Mouse (Mus musculus) limb, embryonic 11.5 days (tissue): ENCODE results near the gene Ptprn2. TPM values are rescaled to one million over a fixed set of nuclear protein-coding genes. Genes with fewer than 3 reads are reported as not detected.

Experiments used
- ATAC-seq: fragments of 200-750 bp; cut with Nextera tagmentation; 2 replicates; pipeline ENCODE4 v1.8.0; 2017; ENCODE audit warnings: low read depth; ENCODE audit not compliant: insufficient number of reproducible peaks, low FRiP score, low TSS enrichment
- DNase-seq: peaks from one replicate; pipeline ENCODE4 v3.0.0-alpha.2; 2015; ENCODE audit warnings: low spot score
- H3K27ac ChIP-seq: fragments of 300-500 bp; sonication (generic); replicated peaks from 2 replicates; pipeline ENCODE4 v1.5.1; 2014; ENCODE audit warnings: low read depth, mild to moderate bottlenecking, low read length
- H3K27me3 ChIP-seq: fragments of 300-500 bp; sonication (generic); 2 replicates; pipeline ENCODE4 v1.6.1; 2014; ENCODE audit warnings: mild to moderate bottlenecking, low read length, mixed read lengths; ENCODE audit not compliant: control insufficient read depth, insufficient read depth
- H3K36me3 ChIP-seq: fragments of 300-500 bp; sonication (generic); 2 replicates; pipeline ENCODE4 v1.6.1; 2014; ENCODE audit warnings: mild to moderate bottlenecking, low read length, moderate library complexity, mixed read lengths; ENCODE audit not compliant: control insufficient read depth, insufficient read depth
- H3K4me1 ChIP-seq: fragments of 300-500 bp; sonication (generic); 2 replicates; pipeline ENCODE4 v1.6.1; 2014; ENCODE audit warnings: low read length, mixed read lengths; ENCODE audit not compliant: control insufficient read depth, insufficient read depth
- H3K4me2 ChIP-seq: fragments of 300-500 bp; sonication (generic); 2 replicates; pipeline ENCODE4 v1.6.1; 2014; ENCODE audit warnings: low read depth, mild to moderate bottlenecking, moderate library complexity; ENCODE audit not compliant: severe bottlenecking
- H3K4me3 ChIP-seq: fragments of 300-500 bp; sonication (generic); 2 replicates; pipeline ENCODE4 v1.5.1; 2014; ENCODE audit warnings: low read depth, low read length
- H3K9ac ChIP-seq: fragments of 300-500 bp; sonication (generic); 2 replicates; pipeline ENCODE4 v1.6.1; 2014; ENCODE audit warnings: mild to moderate bottlenecking, low read length
- H3K9me3 ChIP-seq: fragments of 300-500 bp; sonication (generic); 2 replicates; pipeline ENCODE4 v1.6.1; 2016; ENCODE audit warnings: low read length; ENCODE audit not compliant: control insufficient read depth
- WGBS: fragments of 180-500 bp; shearing (Covaris S2); extraction: QIAGEN DNeasy Blood & Tissue Kit; methylation state at CpG from one replicate; pipeline ENCODE4 v1.1.7; 2014; 5-methylcytosine and 5-hydroxymethylcytosine counted together
- polyA plus RNA-seq: library from polyadenylated mRNA; unstranded; fragments of >200 nt; fragmentation: Nextera tagmentation; extraction: Ambion mirVana; gene quantifications from 2 replicates; pipeline ENCODE4 v1.2.1, GENCODE M21; 2014

Ptprn2 gene
- polyA plus RNA-seq, 1 experiment from 2014 or later = not detected

DNA sequence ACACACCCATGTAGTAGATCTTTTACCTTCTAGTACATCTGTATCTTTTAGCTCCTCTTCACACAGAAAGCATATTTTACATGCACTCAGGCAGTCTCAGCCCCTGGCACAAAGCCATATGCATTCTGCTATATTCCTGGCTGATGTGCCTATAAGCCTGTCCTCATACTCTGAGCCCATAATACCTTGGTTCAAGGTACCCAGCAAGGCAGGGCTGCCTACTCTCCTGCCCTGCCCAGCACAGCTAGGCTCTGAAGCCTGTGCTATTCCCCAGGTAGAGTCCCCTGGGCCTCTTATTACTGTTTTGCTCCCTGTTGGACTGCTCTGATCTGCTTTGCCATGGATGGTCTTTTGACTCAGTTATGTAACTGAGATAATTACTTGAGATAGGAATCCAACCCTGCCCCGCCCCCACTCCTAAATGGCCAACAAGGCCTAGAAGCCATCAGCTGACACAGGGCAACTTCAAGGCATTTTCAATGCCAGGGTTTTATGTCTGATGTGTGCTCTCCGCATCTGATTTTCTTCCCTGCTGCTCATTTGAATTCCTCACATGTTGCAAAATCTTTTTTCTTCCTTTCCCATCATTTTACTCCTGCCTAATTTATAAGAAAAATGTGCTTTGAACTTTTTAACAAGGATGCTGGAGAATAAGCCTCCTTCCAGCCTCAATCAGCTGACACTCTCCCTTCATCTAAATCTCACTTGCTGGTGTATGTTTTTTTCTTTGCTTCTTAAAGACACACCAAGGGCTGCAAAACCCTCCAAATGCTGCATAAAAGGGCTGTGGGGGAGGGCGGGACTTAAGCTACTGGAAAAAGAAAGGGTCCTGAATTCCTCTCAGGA lies 598.6 kb downstream of the Ptprn2 start:
- Histone ChIP-seq H3K9ac (no peak overlapping the region), H3K9me3 (no peaks in the 10 kb centered on the region), H3K4me1 (no peaks in the 10 kb centered on the region), H3K27ac (no peak overlapping the region), H3K4me3 (no peak overlapping the region), H3K36me3 (no peaks in the 10 kb centered on the region), H3K4me2 (no peak overlapping the region), H3K27me3 (no peaks in the 10 kb centered on the region)
- 80% methylated on average over 3 of the region's 3 CpGs for WGBS
- DNase-seq (no peak), ATAC-seq (no peak)

DNA sequence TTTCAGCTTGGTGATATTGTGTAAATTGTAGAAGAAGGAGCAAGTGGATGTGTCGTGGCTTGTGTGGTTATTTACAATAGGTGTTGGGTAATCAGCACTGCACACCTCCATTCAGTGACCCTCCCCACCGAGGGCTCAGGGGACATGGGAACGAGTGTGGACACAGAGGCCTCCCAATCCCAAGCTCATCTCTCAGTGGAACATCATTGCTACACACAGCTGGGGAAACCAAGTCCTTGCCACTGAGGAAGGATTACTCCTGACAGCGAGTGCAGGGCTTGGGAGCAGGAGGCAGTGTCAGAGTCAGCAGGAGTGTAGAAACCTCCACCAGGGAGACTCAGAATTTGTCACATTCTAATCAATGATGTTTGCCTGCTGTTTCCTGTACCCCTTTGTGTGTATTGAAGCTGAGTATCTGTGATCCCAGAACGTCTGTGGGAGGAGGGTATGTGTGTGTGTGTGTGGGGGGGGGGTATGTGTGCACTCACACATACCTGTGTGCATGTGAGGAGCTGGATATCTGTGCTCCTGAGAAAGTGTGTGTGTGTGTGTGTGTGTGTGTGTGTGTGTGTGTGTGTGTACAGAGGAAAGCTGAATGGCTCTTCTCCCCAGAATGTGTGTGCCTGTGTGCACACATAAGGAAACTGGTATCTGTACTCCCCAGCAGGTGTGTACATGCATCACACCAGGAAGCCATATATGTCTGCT lies 599.3 kb downstream of the Ptprn2 start:
- Histone ChIP-seq H3K9ac (no peak overlapping the region), H3K4me1 (no peaks in the 10 kb centered on the region), H3K4me3 (no peak overlapping the region), H3K4me2 (no peak overlapping the region), H3K27ac (no peak overlapping the region), H3K9me3 (no peaks in the 10 kb centered on the region), H3K36me3 (no peaks in the 10 kb centered on the region), H3K27me3 (no peaks in the 10 kb centered on the region)
- DNase-seq (no peak), ATAC-seq (no peak)
- WGBS = 59% methylated on average over 5 of the region's 5 CpGs

DNA sequence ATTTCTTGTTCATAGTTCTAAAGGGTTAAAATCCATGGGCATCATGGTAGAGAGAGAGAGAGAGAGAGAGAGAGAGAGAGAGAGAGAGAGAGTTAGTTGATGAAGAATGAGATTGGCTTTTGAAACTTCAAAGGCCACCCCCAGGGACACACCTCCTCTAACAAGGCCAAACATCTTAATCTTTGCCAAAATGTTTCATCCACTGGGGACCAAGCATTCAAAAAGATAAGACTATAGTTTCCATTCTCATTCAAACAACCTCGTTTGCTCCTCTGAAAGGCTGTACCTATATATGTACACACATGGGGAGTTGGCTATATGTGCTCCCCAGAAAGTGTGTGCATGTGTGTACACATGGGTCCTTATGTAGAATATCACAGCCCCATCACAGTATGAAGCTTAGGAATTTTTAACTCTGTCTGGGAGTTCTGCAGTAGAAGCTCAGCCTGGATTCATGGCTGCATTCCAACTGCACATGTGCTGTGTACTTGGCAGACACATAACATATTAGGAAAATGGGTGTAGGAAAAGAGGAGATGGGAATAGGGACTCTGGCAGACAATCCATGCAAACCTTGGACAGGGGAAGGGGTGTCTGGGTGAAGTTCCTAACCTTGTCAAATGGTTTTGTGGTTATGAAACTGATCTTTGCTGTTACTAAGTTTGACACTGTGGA lies 600.3 kb downstream of the Ptprn2 start:
- H3K36me3 ChIP-seq = no peaks in the 10 kb centered on the region
- ATAC-seq = no peak
- no peaks in the 10 kb centered on the region for H3K4me1 ChIP-seq
- no peaks in the 10 kb centered on the region for H3K9me3 ChIP-seq
- no peaks in the 10 kb centered on the region for H3K27me3 ChIP-seq
- no peak overlapping the region for H3K27ac ChIP-seq
- no peak overlapping the region for H3K4me3 ChIP-seq
- no peak overlapping the region for H3K9ac ChIP-seq
- H3K4me2 ChIP-seq = no peak overlapping the region
- WGBS = 82% methylated on average over 1 of the region's 1 CpGs
- DNase-seq = no peak

DNA sequence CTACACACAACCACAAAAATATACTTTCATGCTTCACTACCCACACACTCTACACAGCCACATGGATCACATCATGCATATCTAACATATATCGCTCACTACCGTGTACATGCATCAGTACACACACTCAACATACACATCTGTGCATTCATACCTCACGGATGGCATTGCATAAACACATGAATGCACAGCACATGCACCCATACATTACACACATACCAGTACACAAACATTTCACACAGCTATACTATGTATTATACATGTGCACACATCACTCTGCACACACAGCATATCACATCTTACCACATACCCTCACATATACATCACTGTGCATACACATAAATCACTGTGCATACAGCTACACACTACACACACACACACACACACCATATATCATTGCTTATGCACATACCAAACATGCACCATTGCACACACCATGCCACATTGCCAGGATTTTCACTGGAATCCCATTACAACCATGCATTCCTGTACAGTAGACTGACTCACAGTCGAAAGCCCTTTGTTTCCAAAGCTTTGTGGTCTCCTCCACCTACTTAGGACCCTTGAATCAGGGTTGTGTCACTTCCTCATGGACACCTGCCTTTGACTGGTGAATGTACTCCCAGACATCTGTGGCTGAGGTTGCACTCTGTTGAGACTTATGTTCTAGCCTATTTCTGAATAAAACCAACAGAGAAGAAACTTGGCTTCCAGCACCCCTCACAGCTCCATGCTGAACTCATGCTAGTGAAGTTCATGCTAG lies 607.0 kb downstream of the Ptprn2 start:
- no peak overlapping the region for H3K9ac ChIP-seq

DNA sequence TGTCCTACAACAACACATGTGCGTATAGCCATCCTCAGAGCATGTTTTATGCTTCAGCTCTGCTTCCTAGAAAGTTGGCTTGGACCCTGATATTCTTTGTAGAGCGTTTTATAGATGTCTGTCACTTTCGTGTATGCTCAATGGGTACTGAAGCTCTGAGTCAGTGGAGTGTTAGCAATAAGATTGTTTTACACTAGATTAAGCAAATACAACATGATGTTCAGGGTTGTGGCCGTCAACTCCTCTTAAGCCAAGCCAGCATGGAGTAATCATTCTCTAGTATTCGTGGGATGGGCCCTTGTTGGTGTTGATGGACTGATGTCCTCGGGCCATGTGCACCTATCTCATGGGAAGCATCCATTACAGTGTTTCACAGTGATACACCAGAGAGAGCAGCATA lies 610.4 kb downstream of the Ptprn2 start:
- no peak overlapping the region for H3K4me3 ChIP-seq
- WGBS = 82% methylated on average over 6 of the region's 6 CpGs
- no peaks in the 10 kb centered on the region for H3K36me3 ChIP-seq
- no peak overlapping the region for H3K4me2 ChIP-seq
- no peaks in the 10 kb centered on the region for H3K4me1 ChIP-seq
- no peak overlapping the region for H3K27ac ChIP-seq
- ATAC-seq (no peak), DNase-seq (no peak)
- no peak overlapping the region for H3K9ac ChIP-seq
- no peaks in the 10 kb centered on the region for H3K27me3 ChIP-seq
- no peaks in the 10 kb centered on the region for H3K9me3 ChIP-seq

More for the DNA sequence above, 607.0 kb downstream of the Ptprn2 start:
- Histone ChIP-seq H3K36me3 (no peaks in the 10 kb centered on the region), H3K27me3 (no peaks in the 10 kb centered on the region), H3K27ac (no peak overlapping the region), H3K4me1 (no peaks in the 10 kb centered on the region), H3K4me3 (no peak overlapping the region), H3K4me2 (no peak overlapping the region), H3K9me3 (no peaks in the 10 kb centered on the region)
- 95% methylated on average over 4 of the region's 4 CpGs for WGBS
- ATAC-seq = no peak
- DNase-seq = no peak

DNA sequence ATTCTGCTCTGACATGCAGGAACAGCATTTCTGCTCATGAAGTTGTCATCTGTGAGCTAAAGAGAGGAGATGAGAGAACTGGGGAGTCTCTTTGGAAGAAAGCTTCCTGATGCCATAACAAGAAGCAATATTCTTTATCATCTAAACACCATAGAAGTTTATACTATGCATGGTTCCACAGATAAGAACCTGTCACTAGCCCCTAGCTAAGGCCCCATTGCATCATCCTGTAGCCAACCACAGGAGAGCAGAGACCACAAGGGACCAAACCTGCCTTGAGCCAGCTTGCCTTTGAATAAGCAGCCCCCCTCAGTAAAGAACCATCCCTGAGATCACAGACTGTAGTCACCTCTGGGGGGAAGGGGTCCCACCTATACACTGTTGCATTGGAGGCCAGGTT lies 612.8 kb downstream of the Ptprn2 start:
- no peak for DNase-seq
- Histone ChIP-seq H3K27me3 (no peaks in the 10 kb centered on the region), H3K4me1 (no peaks in the 10 kb centered on the region), H3K4me2 (no peak overlapping the region), H3K4me3 (no peak overlapping the region), H3K9ac (no peak overlapping the region), H3K9me3 (no peaks in the 10 kb centered on the region), H3K36me3 (no peaks in the 10 kb centered on the region), H3K27ac (no peak overlapping the region)
- ATAC-seq = no peak

DNA sequence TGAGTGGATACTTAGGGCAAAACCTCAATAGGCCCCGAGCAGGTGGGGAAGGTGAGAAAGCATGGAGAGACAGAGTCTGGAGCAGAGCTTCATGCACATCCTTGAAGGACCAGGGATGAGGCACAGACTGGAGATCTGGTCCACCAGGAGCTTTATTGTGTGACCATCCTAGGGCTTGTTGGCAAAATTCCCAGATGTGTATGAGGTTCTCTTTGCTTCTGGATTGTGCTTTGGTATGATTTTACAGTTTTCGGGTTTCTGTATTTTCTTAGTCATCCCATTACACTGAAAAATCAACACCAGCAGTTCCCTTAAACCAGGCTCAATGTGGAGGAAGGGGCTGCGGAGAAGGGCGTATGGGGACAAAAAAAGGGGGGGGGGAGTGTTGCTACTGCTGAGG lies 621.2 kb downstream of the Ptprn2 start:
- Histone ChIP-seq H3K27ac (no peak overlapping the region), H3K9ac (no peak overlapping the region), H3K4me2 (no peak overlapping the region), H3K27me3 (no peaks in the 10 kb centered on the region), H3K36me3 (no peaks in the 10 kb centered on the region), H3K4me1 (no peaks in the 10 kb centered on the region), H3K4me3 (no peak overlapping the region), H3K9me3 (no peaks in the 10 kb centered on the region)
- ATAC-seq = no peak
- 50% methylated on average over 4 of the region's 4 CpGs for WGBS
- DNase-seq = no peak

DNA sequence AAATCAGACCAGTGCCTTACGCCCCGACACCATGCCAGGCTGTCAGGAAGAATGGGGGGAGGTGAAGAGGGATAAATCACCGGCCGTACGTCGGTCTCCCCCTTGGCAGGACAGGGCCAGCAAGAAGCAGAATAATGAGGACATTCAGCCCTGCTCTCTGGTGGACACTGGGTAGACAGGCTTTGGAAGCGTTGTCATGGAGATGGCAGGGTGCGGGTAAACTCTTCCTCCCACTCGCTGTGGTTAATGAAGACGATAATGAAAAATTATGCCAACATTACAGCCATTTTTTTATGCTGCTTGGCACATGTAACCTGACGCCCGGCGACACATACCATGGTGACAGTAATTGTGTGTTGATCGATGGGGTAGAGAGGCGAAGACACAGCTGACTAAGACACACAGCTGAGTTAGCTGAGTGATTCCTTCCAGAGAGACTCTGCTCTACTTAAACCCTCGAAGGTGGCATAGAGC lies 621.7 kb downstream of the Ptprn2 start:
- Histone ChIP-seq H3K9ac (no peak overlapping the region), H3K4me3 (no peak overlapping the region), H3K4me1 (no peaks in the 10 kb centered on the region), H3K9me3 (no peaks in the 10 kb centered on the region), H3K36me3 (no peaks in the 10 kb centered on the region), H3K27me3 (no peaks in the 10 kb centered on the region), H3K27ac (no peak overlapping the region), H3K4me2 (no peak overlapping the region)
- ATAC-seq = peak; percentile 65; the same call in 1 of the 2 replicates
- DNase-seq = peak; percentile 42
- 33% methylated on average over 16 of the region's 16 CpGs for WGBS
